Mouse (Mus musculus): Measurements from ENCODE around the gene Jade2. TPM values are rescaled to one million over a fixed set of nuclear protein-coding genes. Genes with fewer than 3 reads are reported as not detected.

Jade2 gene
- total and polyA plus RNA-seq, 3 experiments, result 25.6 to 60.1 (median 58.2) TPM

DNA sequence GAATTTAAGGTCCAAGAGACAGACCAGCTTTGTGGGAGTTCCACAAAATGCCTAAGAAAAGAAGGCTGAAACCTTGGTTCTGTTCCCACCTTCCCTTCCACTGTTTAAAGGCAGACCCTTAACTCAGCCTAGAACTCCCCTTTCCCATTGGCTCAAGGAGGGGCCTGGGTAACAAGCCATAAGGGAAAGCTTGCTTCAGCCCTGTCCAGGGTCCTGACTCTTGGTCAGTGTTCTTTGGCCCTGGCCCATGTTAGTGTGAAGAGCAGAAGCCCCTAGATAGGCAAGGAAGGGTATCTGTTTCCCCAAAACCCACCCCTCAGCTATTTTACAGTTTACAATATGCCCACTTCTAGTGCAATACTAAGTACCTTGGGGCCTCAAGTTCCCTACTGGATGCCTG is 13.6 kb downstream of the Jade2 start:
- H3K4me1 ChIP-seq (ENCODE audit: control insufficient read depth in 1 of 2, insufficient read depth in 2 of 2), result peaks cover 62 to 100% of the 10 kb centered on the region in 2 experiments
- H3K79me2 ChIP-seq (replicated peaks; ENCODE audit: control insufficient read depth, extremely low read depth, insufficient read depth, poor library complexity, severe bottlenecking), result peaks cover 73% of the 10 kb centered on the region
- peak overlapping the region; percentile 5 to 8 (median 8) for H3K4me3 ChIP-seq (replicated peaks in 1 of 3; ENCODE audit: low read depth in 2 of 3, low read length in 2 of 3, poor library complexity in 1 of 3)
- peaks cover 54 to 93% of the 10 kb centered on the region in 2 experiments for H3K36me3 ChIP-seq (replicated peaks in 1 of 2; ENCODE audit: control insufficient read depth in 1 of 2, insufficient read depth in 1 of 2, low read length in 1 of 2)
- in situ Hi-C loops (cut with MboI; ENCODE audit: low pct_ligation_motif_present, low pct_unique_long_range_greater_than_20kb, low sequenced_read_pairs) (no loop called here), dilution Hi-C loops (cut with MboI; ENCODE audit: extremely low pct_ligation_motif_present, extremely low pct_unique_long_range_greater_than_20kb, low sequenced_read_pairs) (no loop called here)
- H3K9ac ChIP-seq (ENCODE audit: insufficient read depth, low read depth), result peak overlapping the region; percentile 48; the same call in 1 of the 2 replicates
- peaks cover 6% of the 10 kb centered on the region for H3K9me3 ChIP-seq (replicated peaks; ENCODE audit: low read length)
- no peak for TF ChIP-seq NELFE (IDR thresholded peaks at IDR 0.05; ENCODE audit: low read depth, low read length)
- no peak; the same call in 1 of the 2 replicates for TF ChIP-seq POLR2A (IDR thresholded peaks at IDR 0.05; ENCODE audit: low read depth, low read length)
- peak; percentile 66; the same call in 1 of the 2 replicates for TF ChIP-seq SIN3A (IDR thresholded peaks at IDR 0.05; ENCODE audit: low read length)
- TF ChIP-seq RCOR1 (conservative IDR thresholded peaks at IDR 0.05; ENCODE audit: low read depth, low read length), result 0 out of 2 replicates have a peak, but pooled peaks have one; percentile 15
- TF ChIP-seq MAZ (IDR thresholded peaks at IDR 0.05; ENCODE audit: low read depth, low read length), result no peak
- 0 out of 2 replicates have a peak, but pooled peaks have one; percentile 25 for TF ChIP-seq CHD2 (IDR thresholded peaks at IDR 0.05; ENCODE audit: low read length)
- peak; percentile 67; the same call in 1 of the 2 replicates for TF ChIP-seq MXI1 (IDR thresholded peaks at IDR 0.05; ENCODE audit: low read depth, low read length)
- peak; percentile 23; the same call in 1 of the 2 replicates for TF ChIP-seq MEF2A (IDR thresholded peaks at IDR 0.05; ENCODE audit: borderline replicate concordance, low read depth, low read length)
- TF ChIP-seq CTCF (conservative IDR thresholded peaks at IDR 0.05 in 1 of 2, IDR thresholded peaks at IDR 0.05 in 1 of 2; ENCODE audit: low read depth in 2 of 2, low read length in 2 of 2), result no peak
- TF ChIP-seq CHD1 (IDR thresholded peaks at IDR 0.05; ENCODE audit: low read depth, low read length), result no peak
- H3K27ac ChIP-seq (ENCODE audit: insufficient read depth, low read depth), result peak overlapping the region; percentile 93
- H3K27me3 ChIP-seq (replicated peaks), result no peaks in the 10 kb centered on the region
- peak overlapping the region; percentile 54 for H3K4me2 ChIP-seq (ENCODE audit: insufficient read depth, low read depth, poor library complexity, severe bottlenecking)
- no peak for DNase-seq (ENCODE audit: extremely low read depth)

DNA sequence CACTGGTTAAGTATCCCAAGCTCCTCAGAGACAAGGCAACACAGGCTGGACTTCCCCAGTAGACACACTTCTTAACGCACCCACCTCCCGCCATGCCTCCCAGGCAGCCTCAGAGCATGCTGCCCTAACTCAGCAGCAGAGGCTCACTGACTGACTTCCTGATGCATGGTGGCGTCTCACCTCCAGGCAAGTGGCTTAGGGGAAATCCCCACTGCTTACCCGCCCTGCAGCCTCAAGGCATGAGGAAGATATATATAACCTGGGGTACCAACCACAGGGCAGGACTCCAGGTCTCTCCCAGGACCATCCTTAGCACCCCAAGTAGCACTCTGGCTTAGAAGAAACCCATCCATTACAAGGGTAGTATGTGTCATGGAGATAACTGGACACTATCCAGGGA is 14.3 kb downstream of the Jade2 start:
- Histone ChIP-seq H3K4me3 (replicated peaks in 1 of 3; ENCODE audit: low read depth in 2 of 3, low read length in 2 of 3, poor library complexity in 1 of 3) (no peak overlapping the region), H3K27ac (ENCODE audit: insufficient read depth, low read depth) (peak overlapping the region; percentile 93), H3K27me3 (replicated peaks) (no peaks in the 10 kb centered on the region), H3K79me2 (replicated peaks; ENCODE audit: control insufficient read depth, extremely low read depth, insufficient read depth, poor library complexity, severe bottlenecking) (peaks cover 71% of the 10 kb centered on the region), H3K36me3 (replicated peaks in 1 of 2; ENCODE audit: control insufficient read depth in 1 of 2, insufficient read depth in 1 of 2, low read length in 1 of 2) (peaks cover 56 to 93% of the 10 kb centered on the region in 2 experiments), H3K4me2 (ENCODE audit: insufficient read depth, low read depth, poor library complexity, severe bottlenecking) (peak overlapping the region; percentile 54; the same call in 1 of the 2 replicates), H3K4me1 (ENCODE audit: control insufficient read depth in 1 of 2, insufficient read depth in 2 of 2) (peaks cover 66 to 100% of the 10 kb centered on the region in 2 experiments), H3K9me3 (replicated peaks; ENCODE audit: low read length) (peaks cover 6% of the 10 kb centered on the region), H3K9ac (ENCODE audit: insufficient read depth, low read depth) (peak overlapping the region; percentile 48; the same call in 1 of the 2 replicates)
- dilution Hi-C loops (cut with MboI; ENCODE audit: extremely low pct_ligation_motif_present, extremely low pct_unique_long_range_greater_than_20kb, low sequenced_read_pairs) (no loop called here), in situ Hi-C loops (cut with MboI; ENCODE audit: low pct_ligation_motif_present, low pct_unique_long_range_greater_than_20kb, low sequenced_read_pairs) (no loop called here)
- DNase-seq (ENCODE audit: extremely low read depth), result peak; percentile 88
- TF ChIP-seq NELFE (IDR thresholded peaks at IDR 0.05; ENCODE audit: low read depth, low read length), result peak; percentile 58; the same call in 1 of the 2 replicates
- TF ChIP-seq JUND (conservative IDR thresholded peaks at IDR 0.05; ENCODE audit: low read depth, low read length), result no peak
- TF ChIP-seq IRF4 (IDR thresholded peaks at IDR 0.05; ENCODE audit: low read depth, low read length), result peak; percentile 52
- TF ChIP-seq MEF2A (IDR thresholded peaks at IDR 0.05; ENCODE audit: borderline replicate concordance, low read depth, low read length), result peak; percentile 97
- TF ChIP-seq TBP (conservative IDR thresholded peaks at IDR 0.05; ENCODE audit: low read depth, low read length), result peak; percentile 87
- 0 out of 2 replicates have a peak, but pooled peaks have one; percentile 58 for TF ChIP-seq UBTF (IDR thresholded peaks at IDR 0.05; ENCODE audit: low read depth, low read length)
- no peak for TF ChIP-seq ZC3H11A (IDR thresholded peaks at IDR 0.05; ENCODE audit: low read depth, low read length)
- TF ChIP-seq ZMIZ1 (IDR thresholded peaks at IDR 0.05; ENCODE audit: low read depth, low read length), result no peak
- TF ChIP-seq MAFK (IDR thresholded peaks at IDR 0.05; ENCODE audit: insufficient replicate concordance, low read length), result no peak
- TF ChIP-seq NRF1 (IDR thresholded peaks at IDR 0.05; ENCODE audit: low read depth, low read length), result peak; percentile 51; the same call in 1 of the 2 replicates
- peak; percentile 83 for TF ChIP-seq BHLHE40 (IDR thresholded peaks at IDR 0.05; ENCODE audit: low read depth, low read length)
- no peak for TF ChIP-seq GABPA (IDR thresholded peaks at IDR 0.05; ENCODE audit: insufficient replicate concordance, low read depth, low read length)
- peak; percentile 77 for TF ChIP-seq POLR2A (IDR thresholded peaks at IDR 0.05; ENCODE audit: low read depth, low read length)
- TF ChIP-seq PAX5 (IDR thresholded peaks at IDR 0.05; ENCODE audit: low read length), result no peak
- peak; percentile 89 for TF ChIP-seq ELF1 (IDR thresholded peaks at IDR 0.05; ENCODE audit: low read depth, low read length)
- peak; percentile 94 for TF ChIP-seq MAX (IDR thresholded peaks at IDR 0.05; ENCODE audit: low read length)
- no peak; the same call in 1 of the 2 replicates for TF ChIP-seq HCFC1 (IDR thresholded peaks at IDR 0.05; ENCODE audit: low read depth, low read length)
- TF ChIP-seq CTCF (conservative IDR thresholded peaks at IDR 0.05 in 1 of 2, IDR thresholded peaks at IDR 0.05 in 1 of 2; ENCODE audit: low read depth in 2 of 2, low read length in 2 of 2), result no peak
- no peak; the same call in 1 of the 2 replicates for TF ChIP-seq SIN3A (IDR thresholded peaks at IDR 0.05; ENCODE audit: low read length)
- TF ChIP-seq RCOR1 (conservative IDR thresholded peaks at IDR 0.05; ENCODE audit: low read depth, low read length), result 0 out of 2 replicates have a peak, but pooled peaks have one; percentile 10
- peak; percentile 95 for TF ChIP-seq MXI1 (IDR thresholded peaks at IDR 0.05; ENCODE audit: low read depth, low read length)
- TF ChIP-seq MAZ (IDR thresholded peaks at IDR 0.05; ENCODE audit: low read depth, low read length), result peak; percentile 34; the same call in 1 of the 2 replicates
- peak; percentile 52; the same call in 1 of the 2 replicates for TF ChIP-seq CHD2 (IDR thresholded peaks at IDR 0.05; ENCODE audit: low read length)
- no peak for TF ChIP-seq E2F4 (IDR thresholded peaks at IDR 0.05; ENCODE audit: insufficient replicate concordance, low read depth, low read length)
- TF ChIP-seq CHD1 (IDR thresholded peaks at IDR 0.05; ENCODE audit: low read depth, low read length), result peak; percentile 94
- TF ChIP-seq MYC (IDR thresholded peaks at IDR 0.05; ENCODE audit: low read depth, low read length), result peak; percentile 96
- TF ChIP-seq POLR2AphosphoS2 (IDR thresholded peaks at IDR 0.05; ENCODE audit: low read depth, low read length), result no peak; the same call in 1 of the 2 replicates
- TF ChIP-seq USF2 (conservative IDR thresholded peaks at IDR 0.05; ENCODE audit: low read depth, low read length), result 0 out of 2 replicates have a peak, but pooled peaks have one; percentile 39
- no peak for TF ChIP-seq ZKSCAN1 (IDR thresholded peaks at IDR 0.05; ENCODE audit: borderline replicate concordance, low read depth, low read length)
